Mouse (Mus musculus) brain, embryonic 14.5 days (tissue): ENCODE results near the gene Ifitm2. TPM values are rescaled to one million over a fixed set of nuclear protein-coding genes. Genes with fewer than 3 reads are reported as not detected.

Experiments
- DNase-seq: peaks from one replicate; pipeline ENCODE4 v3.0.0-alpha.2; 2011; ENCODE audit warnings: low read depth
- CTCF ChIP-seq: fragments of 200-500 bp; IDR thresholded peaks from 2 replicates; pipeline ENCODE4 v1.5.1; 2012; ENCODE audit warnings: inconsistent platforms, mild to moderate bottlenecking, moderate library complexity, borderline replicate concordance; ENCODE audit not compliant: insufficient read depth, insufficient read length; ENCODE audit errors: extremely low read depth
- POLR2A ChIP-seq: fragments of 200-500 bp; IDR thresholded peaks from 2 replicates; pipeline ENCODE4 v1.6.1; 2012; ENCODE audit warnings: mild to moderate bottlenecking, inconsistent platforms, borderline replicate concordance; ENCODE audit not compliant: poor library complexity, insufficient read depth, insufficient read length, severe bottlenecking; ENCODE audit errors: extremely low read depth
- polyA plus RNA-seq: library from polyadenylated mRNA; depleted of rRNA; stranded (reverse); fragments of >200 nt; gene quantifications from 2 replicates; pipeline ENCODE4 v1.2.3, GENCODE M21; 2012; rRNA removed

Ifitm2 gene
- 153 and 201 TPM in 2 replicates for polyA plus RNA-seq

- peak; percentile 82 for DNase-seq
- TF ChIP-seq CTCF (no peak), POLR2A (no peak)
Measured at GRCm38 (mm10) chr7:140955758-140956555, at the start of gene Ifitm2, which contains the start of gene Gm45717. Gene Ifitm2 (minus strand): TSS chr7:140955987. Gene Gm45717 (minus strand): TSS chr7:140955937.

- DNase-seq = no peak
- no peak for TF ChIP-seq POLR2A
- no peak for TF ChIP-seq CTCF
Measured at GRCm38 (mm10) chr7:141003248-141004010, 47.6 kb upstream of the Ifitm2 start.

GRCm38 (mm10) chr7:141000881-141001708 is 45.3 kb upstream of the Ifitm2 start:
- no peak for DNase-seq
- no peak for TF ChIP-seq CTCF
- TF ChIP-seq POLR2A = no peak

DNA sequence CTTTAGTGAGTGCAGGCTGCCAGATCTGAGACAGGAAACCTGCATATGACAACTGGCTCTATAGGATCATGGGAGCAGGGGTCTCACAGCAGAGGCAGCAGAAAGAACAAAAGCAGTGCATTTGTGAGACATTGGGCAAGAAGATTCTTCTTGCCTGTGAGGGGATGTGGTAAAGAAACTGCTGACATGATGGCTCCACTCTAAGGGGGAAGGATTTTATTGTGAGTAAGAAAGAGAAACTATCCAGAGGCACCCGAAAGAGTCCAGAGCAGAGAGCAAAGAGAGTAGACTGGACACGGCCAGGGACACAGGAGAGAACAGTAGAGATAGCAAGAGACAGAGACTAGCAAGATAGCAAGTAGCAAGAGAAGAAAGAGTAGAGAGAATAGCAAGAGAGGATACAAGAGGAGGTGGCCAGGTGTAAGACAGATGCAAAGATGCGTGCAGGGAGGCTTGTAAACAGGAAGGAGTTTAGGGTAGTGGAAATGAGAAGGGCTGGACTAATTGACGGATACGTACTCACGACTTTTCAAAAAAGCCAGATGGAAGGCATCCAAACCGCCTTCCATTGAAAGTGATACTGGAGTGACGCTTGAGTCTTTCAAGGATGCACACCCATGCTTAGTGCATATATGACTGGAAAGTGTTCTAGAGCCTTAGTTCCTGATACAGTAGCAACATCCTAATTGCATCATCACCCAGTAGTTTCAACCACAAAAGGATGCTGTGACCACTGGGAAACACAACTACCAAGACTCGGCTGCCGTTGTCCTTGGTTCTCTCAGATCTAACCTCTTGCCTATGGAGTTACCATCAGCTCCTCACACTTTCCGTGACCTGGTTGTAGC is 43.3 kb upstream of the Ifitm2 start:
- no peak for TF ChIP-seq POLR2A
- no peak for TF ChIP-seq CTCF
- no peak for DNase-seq

DNA sequence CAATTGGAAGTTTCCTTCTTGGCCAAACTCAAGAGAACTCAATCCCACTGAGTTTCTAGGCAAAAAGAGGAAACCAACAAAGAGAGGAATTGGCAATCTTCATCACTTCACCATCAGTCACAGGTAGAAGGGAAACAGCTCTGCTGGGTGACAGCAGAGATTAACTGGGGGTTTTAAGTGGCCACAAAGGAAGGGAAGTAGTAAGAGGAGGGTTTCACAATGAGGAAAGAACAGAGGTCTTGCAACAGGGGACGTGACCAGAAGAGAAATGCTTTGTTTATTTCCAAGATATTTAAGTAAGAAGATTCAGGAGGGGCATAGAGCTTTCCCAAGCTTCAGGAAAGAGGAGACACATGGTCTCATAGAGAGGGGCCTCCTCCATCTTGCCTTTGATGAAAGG is 42.0 kb upstream of the Ifitm2 start:
- no peak for DNase-seq
- TF ChIP-seq POLR2A (no peak), CTCF (no peak)

DNA sequence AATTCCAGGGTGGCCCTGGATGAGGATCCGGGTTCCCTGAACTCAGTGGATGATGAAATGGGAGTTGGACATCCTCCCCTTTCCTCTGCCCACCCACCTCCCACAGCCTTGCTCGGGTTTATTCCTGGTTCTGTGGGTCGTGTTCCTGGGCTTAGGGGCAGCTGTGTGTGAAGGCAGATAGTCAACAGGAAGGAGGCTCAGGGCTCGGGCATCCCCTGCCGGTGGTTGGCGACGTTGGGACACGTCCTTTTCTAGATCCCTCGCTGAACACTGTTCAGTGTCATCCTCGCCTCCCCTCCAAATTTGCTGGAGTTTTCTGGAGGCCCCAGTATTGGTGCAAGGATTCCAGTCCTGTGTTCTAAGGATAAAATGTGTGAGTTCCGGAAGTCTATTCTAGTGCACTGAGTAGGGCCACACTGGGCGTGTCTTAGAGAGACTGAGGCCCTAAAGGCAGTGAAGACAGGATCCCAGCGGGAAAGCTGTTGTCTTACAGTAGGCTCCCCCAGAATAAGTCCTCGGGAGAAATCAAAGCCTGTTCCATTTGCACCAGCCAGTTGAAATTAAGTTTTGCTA is 35.4 kb upstream of the Ifitm2 start:
- no peak for DNase-seq
- TF ChIP-seq CTCF = no peak
- no peak for TF ChIP-seq POLR2A

DNA sequence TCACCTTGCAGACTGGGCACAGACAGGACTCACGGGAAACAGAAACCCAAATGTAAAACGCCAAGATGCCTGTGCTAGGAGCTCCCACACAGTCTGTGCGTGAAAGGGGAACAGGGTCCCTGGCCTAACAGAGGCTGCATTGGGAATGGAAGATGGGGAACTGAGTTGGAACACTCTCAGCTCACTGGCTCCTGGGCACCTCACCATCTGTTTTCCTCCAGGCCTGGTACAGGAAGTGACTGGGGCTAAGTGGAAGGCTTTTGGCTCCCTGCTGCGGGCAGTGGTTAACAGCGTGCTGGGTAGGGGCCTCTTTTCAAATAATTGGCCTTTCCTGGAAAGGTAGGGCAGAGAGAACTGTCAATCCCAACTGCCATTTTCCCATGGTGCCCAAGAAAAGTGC is 34.8 kb upstream of the Ifitm2 start:
- DNase-seq = no peak
- TF ChIP-seq CTCF = no peak

DNA sequence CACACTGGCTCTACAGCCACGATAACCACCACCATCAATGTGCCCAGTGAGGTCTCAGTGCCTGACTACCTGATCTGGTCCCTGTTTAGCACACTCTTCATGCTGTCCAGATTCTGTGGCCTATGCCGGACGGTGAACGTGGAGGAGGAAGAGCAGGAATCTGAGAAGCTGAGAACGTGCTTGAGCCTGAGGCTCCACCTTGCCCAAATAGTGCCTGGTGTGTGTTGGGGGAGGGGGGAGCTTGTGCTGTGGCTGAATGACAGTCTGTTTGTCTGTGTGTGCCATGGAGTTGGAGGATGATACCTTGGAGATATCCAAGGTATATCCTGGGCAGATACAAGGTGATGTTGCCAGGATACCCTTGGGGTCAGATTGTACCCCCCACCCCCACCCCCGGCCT is 34.4 kb upstream of the Ifitm2 start:
- DNase-seq = no peak
- TF ChIP-seq CTCF = no peak
- no peak for TF ChIP-seq POLR2A

- TF ChIP-seq POLR2A = no peak
- TF ChIP-seq CTCF = no peak
Measured at GRCm38 (mm10) chr7:140989022-140989421, 33.2 kb upstream of the Ifitm2 start.

More at GRCm38 (mm10) chr7:140989022-140989421, 33.2 kb upstream of the Ifitm2 start:
- DNase-seq = no peak
